Mouse (Mus musculus) midbrain, embryonic 16.5 days (tissue): ENCODE results near the gene Mc1r. TPM values are rescaled to one million over a fixed set of nuclear protein-coding genes. Genes with fewer than 3 reads are reported as not detected.

Source experiments
- ATAC-seq: fragments of 200-750 bp; cut with Nextera tagmentation; 2 replicates; pipeline ENCODE4 v1.8.0; 2017; ENCODE audit warnings: moderate TSS enrichment
- H3K27ac ChIP-seq: fragments of 300-500 bp; sonication (generic); 2 replicates; pipeline ENCODE4 v1.5.1; 2014; ENCODE audit warnings: mild to moderate bottlenecking, low read length, mixed read lengths
- H3K27me3 ChIP-seq: fragments of 300-500 bp; sonication (generic); 2 replicates; pipeline ENCODE4 v1.6.1; 2014; ENCODE audit warnings: low read depth, low read length, mixed read lengths; ENCODE audit not compliant: control insufficient read depth, insufficient read depth
- H3K36me3 ChIP-seq: fragments of 300-500 bp; sonication (generic); 2 replicates; pipeline ENCODE4 v1.6.1; 2014; ENCODE audit warnings: mild to moderate bottlenecking, low read length, moderate library complexity, mixed read lengths; ENCODE audit not compliant: control insufficient read depth, insufficient read depth
- H3K4me1 ChIP-seq: fragments of 300-500 bp; sonication (generic); 2 replicates; pipeline ENCODE4 v1.6.1; 2014; ENCODE audit warnings: mild to moderate bottlenecking, low read length, mixed read lengths; ENCODE audit not compliant: control insufficient read depth, insufficient read depth
- H3K4me2 ChIP-seq: fragments of 300-500 bp; sonication (generic); 2 replicates; pipeline ENCODE4 v1.6.1; 2014; ENCODE audit warnings: mild to moderate bottlenecking, low read length, mixed read lengths
- H3K4me3 ChIP-seq: fragments of 300-500 bp; sonication (generic); 2 replicates; pipeline ENCODE4 v1.5.1; 2014; ENCODE audit warnings: low read depth, mild to moderate bottlenecking, low read length, moderate library complexity, mixed read lengths
- H3K9ac ChIP-seq: fragments of 300-500 bp; sonication (generic); 2 replicates; pipeline ENCODE4 v1.6.1; 2014; ENCODE audit warnings: low read depth, low read length, mixed read lengths
- H3K9me3 ChIP-seq: fragments of 300-500 bp; sonication (generic); replicated peaks from 2 replicates; pipeline ENCODE4 v1.6.1; 2014; ENCODE audit warnings: mild to moderate bottlenecking, low read length, mixed read lengths; ENCODE audit not compliant: control insufficient read depth, poor library complexity, severe bottlenecking
- WGBS: fragments of 180-500 bp; shearing (Covaris S2); extraction: QIAGEN DNeasy Blood & Tissue Kit; methylation state at CpG from one replicate; pipeline ENCODE4 v1.1.7; 2014; 5-methylcytosine and 5-hydroxymethylcytosine counted together
- polyA plus RNA-seq: library from polyadenylated mRNA; unstranded; fragments of >200 nt; fragmentation: Nextera tagmentation; extraction: Ambion mirVana; gene quantifications from 2 replicates; pipeline ENCODE4 v1.2.1, GENCODE M21; 2015

The Mc1r gene
- polyA plus RNA-seq, 1 experiment from 2014 or later, result 0.08 TPM

DNA sequence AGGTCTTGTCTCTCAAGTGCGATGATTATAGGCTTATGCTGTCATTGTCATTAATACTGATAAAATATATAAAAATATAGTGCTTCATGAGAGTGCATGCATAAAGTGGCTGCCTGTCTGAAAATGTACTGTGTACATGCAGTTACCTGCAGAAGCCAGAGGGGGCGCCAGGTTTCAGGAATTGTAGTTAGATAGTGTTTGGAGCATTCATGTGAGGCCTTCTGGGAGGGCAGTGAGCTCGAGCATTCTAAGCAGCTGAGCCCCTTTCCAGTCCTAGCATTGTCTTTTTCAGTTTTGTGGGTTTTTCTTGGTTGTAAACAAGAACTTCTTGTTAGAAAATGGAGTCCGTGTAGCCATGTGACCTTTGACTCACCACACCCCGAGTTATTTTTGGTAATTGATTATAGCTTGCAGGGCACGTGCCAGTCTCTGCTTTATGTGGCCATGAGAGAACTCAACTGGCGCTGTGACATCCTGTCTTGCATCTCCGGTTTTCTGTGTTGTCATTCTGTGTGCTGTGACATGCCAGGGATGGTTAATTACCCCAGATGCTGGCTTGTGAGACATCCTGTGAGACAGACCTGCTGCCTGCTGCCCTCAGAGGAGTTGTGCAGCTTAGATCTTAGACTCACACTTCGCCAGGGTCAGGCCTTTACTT lies 21.9 kb upstream of the Mc1r start:
- Histone ChIP-seq H3K27ac (no peak overlapping the region), H3K4me1 (no peaks in the 10 kb centered on the region), H3K36me3 (peaks cover 52% of the 10 kb centered on the region), H3K4me3 (no peak overlapping the region), H3K9ac (no peak overlapping the region), H3K27me3 (no peaks in the 10 kb centered on the region), H3K9me3 (no peaks in the 10 kb centered on the region), H3K4me2 (no peak overlapping the region)
- WGBS, result 73% methylated on average over 9 of the region's 9 CpGs
- no peak for ATAC-seq

DNA sequence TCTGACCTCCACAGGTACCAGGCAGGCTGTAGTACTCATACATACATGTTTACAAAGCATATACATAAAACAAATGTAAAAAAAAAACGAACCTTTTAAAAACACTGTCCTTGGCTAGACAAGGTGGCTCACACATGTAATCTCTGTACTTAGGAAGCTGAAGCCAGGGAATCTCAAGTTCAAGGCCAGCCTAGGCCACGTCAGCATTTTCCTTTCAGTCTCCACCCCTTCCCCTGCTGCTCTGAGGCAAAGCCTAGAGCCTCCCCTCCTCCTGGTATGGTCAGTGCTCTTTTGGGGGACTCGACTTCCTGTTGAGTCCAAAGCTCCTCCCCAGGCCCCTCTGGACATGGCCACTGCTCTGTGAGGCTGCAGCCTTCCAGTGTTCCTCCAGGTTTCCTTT lies 19.9 kb upstream of the Mc1r start:
- ATAC-seq, result no peak
- no peaks in the 10 kb centered on the region for H3K27me3 ChIP-seq
- H3K36me3 ChIP-seq, result peaks cover 47% of the 10 kb centered on the region
- no peaks in the 10 kb centered on the region for H3K4me1 ChIP-seq
- H3K9me3 ChIP-seq, result no peaks in the 10 kb centered on the region
- 87% methylated on average over 3 of the region's 3 CpGs for WGBS
- H3K27ac ChIP-seq, result no peak overlapping the region
- no peak overlapping the region for H3K9ac ChIP-seq
- no peak overlapping the region for H3K4me3 ChIP-seq
- H3K4me2 ChIP-seq, result no peak overlapping the region

DNA sequence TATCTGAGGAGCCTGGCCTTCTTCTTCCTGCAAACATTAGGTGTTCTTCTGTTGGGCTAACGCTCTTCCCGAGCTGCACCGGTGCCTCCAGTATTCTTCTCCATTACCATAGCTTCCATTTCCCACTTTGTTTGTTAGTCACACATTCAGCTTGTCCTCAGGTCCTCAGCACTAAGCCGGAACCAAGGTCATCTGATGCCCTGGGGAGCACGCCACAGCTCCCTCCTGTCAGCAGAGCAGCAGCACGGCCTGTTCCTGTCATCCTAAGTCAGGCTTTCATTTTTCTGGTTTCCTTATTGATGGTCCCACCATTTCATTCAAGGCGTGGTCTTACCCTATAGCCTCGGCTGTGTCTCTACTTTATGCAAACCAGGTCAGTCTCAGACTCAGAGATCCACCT lies 19.1 kb upstream of the Mc1r start:
- H3K27me3 ChIP-seq, result no peaks in the 10 kb centered on the region
- no peak for ATAC-seq
- H3K4me1 ChIP-seq, result no peaks in the 10 kb centered on the region
- H3K27ac ChIP-seq, result no peak overlapping the region
- H3K9ac ChIP-seq, result no peak overlapping the region
- no peak overlapping the region for H3K4me3 ChIP-seq
- H3K4me2 ChIP-seq, result no peak overlapping the region
- WGBS, result 97% methylated on average over 8 of the region's 8 CpGs
- H3K9me3 ChIP-seq, result no peaks in the 10 kb centered on the region
- H3K36me3 ChIP-seq, result peaks cover 48% of the 10 kb centered on the region

DNA sequence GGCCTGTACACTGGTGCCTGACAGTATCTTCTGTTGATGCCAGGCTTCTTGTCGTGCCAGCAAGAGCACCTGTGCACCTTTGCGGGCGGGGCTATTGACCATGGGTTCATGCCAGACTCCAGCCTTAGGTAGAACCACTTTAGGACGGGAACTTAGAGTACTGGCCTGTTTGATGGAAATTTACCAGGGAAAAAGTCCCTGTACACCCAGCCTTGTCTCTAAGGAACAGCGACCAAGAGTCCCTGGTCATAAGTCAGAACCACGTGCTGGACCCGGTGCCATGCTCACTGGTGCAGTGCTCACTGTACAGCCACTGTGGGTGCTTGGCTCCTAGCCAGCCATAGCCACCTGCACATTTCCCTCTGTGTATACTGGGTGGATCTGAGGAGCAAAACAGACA lies 17.9 kb upstream of the Mc1r start:
- no peak overlapping the region for H3K9ac ChIP-seq
- no peaks in the 10 kb centered on the region for H3K27me3 ChIP-seq
- no peak for ATAC-seq
- no peak overlapping the region for H3K4me3 ChIP-seq
- no peaks in the 10 kb centered on the region for H3K4me1 ChIP-seq
- 94% methylated on average over 7 of the region's 7 CpGs for WGBS
- H3K27ac ChIP-seq, result no peak overlapping the region
- no peak overlapping the region for H3K4me2 ChIP-seq
- H3K9me3 ChIP-seq, result no peaks in the 10 kb centered on the region
- peaks cover 49% of the 10 kb centered on the region for H3K36me3 ChIP-seq

DNA sequence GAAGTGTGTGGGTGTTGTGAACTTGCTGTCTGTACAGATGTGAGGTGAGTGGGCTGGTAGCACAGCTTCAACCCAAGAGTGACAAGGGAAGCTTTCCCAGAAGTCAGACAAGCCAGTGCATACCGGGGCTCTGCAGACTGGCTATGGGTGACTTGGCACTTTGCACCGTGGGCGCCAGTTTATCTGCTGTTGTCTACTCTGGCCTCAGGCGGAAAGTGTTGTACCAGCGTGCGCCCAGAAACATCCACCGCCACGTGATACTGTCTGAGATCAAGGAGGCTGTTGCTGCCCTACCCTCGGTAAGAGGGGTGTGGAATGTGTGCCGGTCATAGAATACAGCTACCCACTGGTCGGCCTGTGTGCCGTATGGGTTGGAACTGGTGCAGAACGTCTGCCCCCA lies 8.6 kb upstream of the Mc1r start:
- H3K4me1 ChIP-seq, result no peaks in the 10 kb centered on the region
- no peak overlapping the region for H3K4me2 ChIP-seq
- WGBS, result 94% methylated on average over 13 of the region's 13 CpGs
- no peak for ATAC-seq
- H3K27me3 ChIP-seq, result no peaks in the 10 kb centered on the region
- no peak overlapping the region for H3K27ac ChIP-seq
- no peak overlapping the region for H3K4me3 ChIP-seq
- no peaks in the 10 kb centered on the region for H3K9me3 ChIP-seq
- H3K9ac ChIP-seq, result no peak overlapping the region
- H3K36me3 ChIP-seq, result peaks cover 76% of the 10 kb centered on the region

DNA sequence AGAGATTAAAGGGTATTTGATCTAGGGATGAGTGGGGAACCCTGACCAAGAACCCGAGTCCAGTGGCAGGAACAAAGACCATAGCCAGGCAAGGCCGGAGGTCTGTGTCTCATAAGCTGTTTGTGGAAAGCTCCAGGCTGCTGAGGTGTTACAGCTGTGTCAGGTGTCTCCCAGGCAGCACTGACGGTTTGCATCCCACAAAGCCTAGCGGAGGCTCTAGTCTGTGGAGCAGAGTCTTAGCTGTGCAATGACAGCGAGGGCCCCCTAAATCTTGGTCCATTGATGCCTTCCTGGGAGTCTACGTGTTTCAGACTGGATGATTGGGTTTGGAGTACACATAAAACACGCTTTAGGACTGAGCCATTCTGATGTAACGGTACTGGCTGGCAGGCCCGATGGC lies 5.0 kb upstream of the Mc1r start:
- ATAC-seq, result no peak
- 91% methylated on average over 9 of the region's 9 CpGs for WGBS
- H3K9me3 ChIP-seq, result no peaks in the 10 kb centered on the region
- peaks cover 50% of the 10 kb centered on the region for H3K36me3 ChIP-seq
- H3K4me1 ChIP-seq, result peaks cover 11% of the 10 kb centered on the region
- H3K27ac ChIP-seq, result no peak overlapping the region
- no peak overlapping the region for H3K4me3 ChIP-seq
- H3K9ac ChIP-seq, result no peak overlapping the region
- no peak overlapping the region for H3K4me2 ChIP-seq
- H3K27me3 ChIP-seq, result no peaks in the 10 kb centered on the region

DNA sequence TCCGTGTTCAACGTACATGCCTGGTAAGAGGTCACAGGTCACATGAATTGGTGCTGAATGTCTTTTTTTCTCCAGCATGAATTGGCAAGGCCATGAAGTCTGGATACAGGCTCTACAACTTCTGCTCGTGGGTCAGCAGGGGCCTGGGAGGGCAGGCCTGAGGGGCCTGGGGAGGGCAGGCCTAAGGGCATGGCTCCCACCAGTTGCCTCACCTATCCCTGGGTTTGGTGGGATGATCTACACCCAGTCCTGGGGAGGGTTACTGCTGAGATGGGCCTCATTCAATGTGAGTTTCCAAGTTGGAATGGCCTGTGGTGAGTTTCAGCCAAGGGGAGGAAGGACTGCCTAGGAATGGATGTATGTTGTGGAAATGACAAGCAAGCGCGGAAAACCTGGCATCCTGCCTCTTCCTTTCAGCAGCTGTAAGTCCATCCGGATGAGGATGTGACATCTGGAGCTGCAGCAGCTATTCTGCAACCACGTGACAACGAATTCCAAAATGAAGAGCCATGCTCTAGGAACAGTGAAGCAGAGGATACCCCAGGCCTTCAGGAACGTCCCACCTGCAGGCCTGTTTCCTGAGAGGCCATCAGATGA lies 4.1 kb upstream of the Mc1r start:
- peaks cover 13% of the 10 kb centered on the region for H3K4me1 ChIP-seq
- no peak overlapping the region for H3K9ac ChIP-seq
- WGBS, result 94% methylated on average over 9 of the region's 9 CpGs
- H3K36me3 ChIP-seq, result peaks cover 48% of the 10 kb centered on the region
- H3K27ac ChIP-seq, result no peak overlapping the region
- H3K9me3 ChIP-seq, result no peaks in the 10 kb centered on the region
- no peaks in the 10 kb centered on the region for H3K27me3 ChIP-seq
- no peak overlapping the region for H3K4me2 ChIP-seq
- no peak for ATAC-seq
- no peak overlapping the region for H3K4me3 ChIP-seq

DNA sequence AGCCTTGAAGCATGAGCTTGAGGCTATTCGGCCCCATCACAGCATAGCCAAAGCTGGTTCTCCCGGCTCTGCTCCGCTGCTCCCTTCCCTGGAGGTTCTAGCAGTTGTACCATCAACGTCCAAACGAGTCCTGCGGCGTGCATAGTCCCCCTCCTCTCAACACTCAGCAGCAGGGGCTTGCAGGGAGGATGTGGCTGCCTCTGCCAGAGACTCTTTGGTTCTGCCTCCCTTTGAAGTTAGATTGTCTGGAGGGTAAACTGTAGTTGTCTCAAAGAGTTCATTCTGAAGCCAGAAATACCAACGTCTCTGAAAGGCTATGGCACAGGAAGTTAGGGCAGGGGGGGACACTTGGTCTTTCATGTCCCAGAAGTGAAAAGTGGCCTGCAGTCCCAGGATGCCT lies 2.4 kb upstream of the Mc1r start:
- Histone ChIP-seq H3K36me3 (peaks cover 32% of the 10 kb centered on the region), H3K4me1 (peaks cover 18% of the 10 kb centered on the region), H3K27ac (no peak overlapping the region; the same call in 1 of the 2 replicates), H3K9ac (peak overlapping the region; percentile 4; the same call in 1 of the 2 replicates), H3K9me3 (no peaks in the 10 kb centered on the region), H3K27me3 (no peaks in the 10 kb centered on the region), H3K4me3 (no peak overlapping the region), H3K4me2 (no peak overlapping the region)
- no peak for ATAC-seq
- WGBS, result 24% methylated on average over 8 of the region's 8 CpGs

DNA sequence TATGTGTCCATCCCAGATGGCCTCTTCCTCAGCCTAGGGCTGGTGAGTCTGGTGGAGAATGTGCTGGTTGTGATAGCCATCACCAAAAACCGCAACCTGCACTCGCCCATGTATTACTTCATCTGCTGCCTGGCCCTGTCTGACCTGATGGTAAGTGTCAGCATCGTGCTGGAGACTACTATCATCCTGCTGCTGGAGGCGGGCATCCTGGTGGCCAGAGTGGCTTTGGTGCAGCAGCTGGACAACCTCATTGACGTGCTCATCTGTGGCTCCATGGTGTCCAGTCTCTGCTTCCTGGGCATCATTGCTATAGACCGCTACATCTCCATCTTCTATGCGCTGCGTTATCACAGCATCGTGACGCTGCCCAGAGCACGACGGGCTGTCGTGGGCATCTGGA lies 705 bp downstream of the Mc1r start:
- no peak overlapping the region for H3K27ac ChIP-seq
- no peak overlapping the region for H3K4me3 ChIP-seq
- no peak for ATAC-seq
- H3K4me1 ChIP-seq, result peaks cover 24% of the 10 kb centered on the region
- H3K9me3 ChIP-seq, result no peaks in the 10 kb centered on the region
- H3K4me2 ChIP-seq, result no peak overlapping the region
- WGBS, result 93% methylated on average over 13 of the region's 13 CpGs
- H3K36me3 ChIP-seq, result peaks cover 9% of the 10 kb centered on the region
- no peaks in the 10 kb centered on the region for H3K27me3 ChIP-seq
- H3K9ac ChIP-seq, result no peak overlapping the region
